Comparison of ENCODE assay signal across 25 mouse cellular contexts in the genomic region with DNA sequence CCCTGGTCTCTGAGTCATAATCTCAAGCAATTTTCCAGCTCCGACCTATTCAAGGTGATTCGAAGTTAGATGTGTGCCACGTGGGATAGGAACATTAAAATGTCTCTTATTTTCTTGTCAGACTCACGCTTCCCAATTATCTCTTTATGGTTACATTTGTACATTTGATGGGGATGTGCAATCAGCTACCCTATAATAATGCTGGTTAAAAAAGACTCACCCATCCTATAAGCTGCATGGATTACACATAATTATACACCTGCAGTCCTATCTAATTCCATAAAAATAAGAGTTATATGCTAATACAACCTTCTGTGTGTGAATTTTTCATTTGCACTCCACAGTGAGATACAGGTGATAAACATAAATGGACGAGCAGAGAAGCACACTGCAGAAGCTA. TPM values are rescaled to one million over a fixed set of nuclear protein-coding genes. Genes with fewer than 3 reads are reported as not detected.
A peak's percentile ranks its signal among the peaks of the same experiment; 100 is the strongest.
DNase-seq lines count a peak whose midpoint lies in the region; ATAC-seq and TF ChIP-seq lines count a peak whose summit lies in the region.
"Had no signal": no experiment of that assay in that cellular context is flagged by ENCODE, and none has a peak within 500 bp of the region (broad histone marks: within the 10 kb centered on the region; RNA-seq: fewer than 3 reads in every experiment).

No protein-coding gene starts in this region.

- no peak for TF ChIP-seq CTCF in forebrain, postnatal 0 days (IDR thresholded peaks at IDR 0.05; ENCODE audit: low read depth)
- TF ChIP-seq CTCF in brain, embryonic 14.5 days (IDR thresholded peaks at IDR 0.05; ENCODE audit: borderline replicate concordance, extremely low read depth, insufficient read depth, insufficient read length), result no peak

- peak; percentile 54; the same call in 1 of the 2 replicates for ATAC-seq in forebrain, embryonic 16.5 days
- ATAC-seq in forebrain, embryonic 13.5 days, result no peak
- peak; percentile 55; the same call in 1 of the 2 replicates for ATAC-seq in forebrain, postnatal 0 days
- ATAC-seq in forebrain, embryonic 12.5 days (ENCODE audit: low FRiP score), result no peak
- ATAC-seq: activated CD4-positive, CD25-positive, alpha-beta regulatory T cell, adult 4 months; CD4-positive, CD25-positive, alpha-beta regulatory T cell, adult 4 months; Patski had no signal

- no peak overlapping the region for H3K4me2 ChIP-seq in forebrain, embryonic 16.5 days (ENCODE audit: low read length)
- no peak overlapping the region for H3K4me2 ChIP-seq in forebrain, embryonic 13.5 days
- H3K4me2 ChIP-seq in forebrain, postnatal 0 days (ENCODE audit: low read depth), result no peak overlapping the region
- no peak overlapping the region for H3K4me2 ChIP-seq in forebrain, embryonic 12.5 days

- H3K27me3 ChIP-seq in forebrain, embryonic 16.5 days (replicated peaks; ENCODE audit: control insufficient read depth, insufficient read depth, low read length), result no peaks in the 10 kb centered on the region
- no peaks in the 10 kb centered on the region for H3K27me3 ChIP-seq in forebrain, embryonic 13.5 days
- no peaks in the 10 kb centered on the region for H3K27me3 ChIP-seq in forebrain, postnatal 0 days (ENCODE audit: insufficient read depth, low read length)
- H3K27me3 ChIP-seq in forebrain, embryonic 12.5 days, result no peaks in the 10 kb centered on the region
- H3K27me3 ChIP-seq: CH12.LX had no signal

- TF ChIP-seq POLR2A in brain, embryonic 14.5 days (IDR thresholded peaks at IDR 0.05; ENCODE audit: borderline replicate concordance, extremely low read depth, insufficient read depth, insufficient read length, poor library complexity, severe bottlenecking), result no peak

- no peaks in the 10 kb centered on the region for H3K9me3 ChIP-seq in forebrain, embryonic 16.5 days (ENCODE audit: control insufficient read depth, low read length)
- no peaks in the 10 kb centered on the region for H3K9me3 ChIP-seq in forebrain, embryonic 13.5 days (replicated peaks)
- H3K9me3 ChIP-seq in forebrain, postnatal 0 days (ENCODE audit: low read length), result no peaks in the 10 kb centered on the region
- no peaks in the 10 kb centered on the region for H3K9me3 ChIP-seq in forebrain, embryonic 12.5 days
- H3K9me3 ChIP-seq: G1E had no signal

- WGBS in forebrain, embryonic 16.5 days, result 72% methylated on average over 5 of the region's 5 CpGs
- 79% methylated on average over 5 of the region's 5 CpGs for WGBS in forebrain, embryonic 13.5 days
- WGBS in forebrain, postnatal 0 days, result 82% methylated on average over 5 of the region's 5 CpGs
- 78% methylated on average over 5 of the region's 5 CpGs for WGBS in forebrain, embryonic 12.5 days

- H3K4me1 ChIP-seq in forebrain, embryonic 16.5 days (replicated peaks; ENCODE audit: control insufficient read depth, insufficient read depth, low read length), result no peaks in the 10 kb centered on the region
- no peaks in the 10 kb centered on the region for H3K4me1 ChIP-seq in forebrain, embryonic 13.5 days
- H3K4me1 ChIP-seq in forebrain, postnatal 0 days (ENCODE audit: insufficient read depth), result no peaks in the 10 kb centered on the region
- no peaks in the 10 kb centered on the region for H3K4me1 ChIP-seq in forebrain, embryonic 12.5 days

- H3K4me3 ChIP-seq in forebrain, embryonic 16.5 days (replicated peaks; ENCODE audit: low read length), result no peak overlapping the region
- no peak overlapping the region for H3K4me3 ChIP-seq in forebrain, embryonic 13.5 days
- no peak overlapping the region for H3K4me3 ChIP-seq in forebrain, postnatal 0 days (ENCODE audit: low read depth, low read length)
- H3K4me3 ChIP-seq in forebrain, embryonic 12.5 days (replicated peaks), result no peak overlapping the region

- no peak overlapping the region for H3K27ac ChIP-seq in forebrain, embryonic 16.5 days (ENCODE audit: low read length)
- H3K27ac ChIP-seq in forebrain, embryonic 13.5 days, result no peak overlapping the region
- H3K27ac ChIP-seq in forebrain, postnatal 0 days (ENCODE audit: low read depth, low read length), result no peak overlapping the region
- H3K27ac ChIP-seq in forebrain, embryonic 12.5 days, result no peak overlapping the region

- H3K9ac ChIP-seq in forebrain, embryonic 16.5 days (replicated peaks; ENCODE audit: low read depth, low read length), result no peak overlapping the region
- H3K9ac ChIP-seq in forebrain, embryonic 13.5 days, result no peak overlapping the region
- H3K9ac ChIP-seq in forebrain, postnatal 0 days, result no peak overlapping the region
- H3K9ac ChIP-seq in forebrain, embryonic 12.5 days, result no peak overlapping the region

- DNase-seq in forebrain, postnatal 0 days, result no peak
- peak; percentile 54 for DNase-seq in brain, adult 2 months (ENCODE audit: low read depth, low spot score)
- DNase-seq in brain, embryonic 14.5 days (ENCODE audit: low read depth), result peak; percentile 34
- DNase-seq in thymus, postnatal 25 days, result no peak
- DNase-seq in right cerebral cortex, postnatal 25 days, result no peak
- DNase-seq: adrenal gland, adult 2 months; adrenal gland, adult 8-10 months; adrenal gland, postnatal 10 days; adrenal gland, postnatal 14 days; adrenal gland, postnatal 25 days; adrenal gland, postnatal 36 days; B cell, adult 2 months; cerebellum, adult 11 months; cerebellum, adult 11-12 months; cerebellum, adult 18-20 months; cerebellum, adult 2 months had no signal

- no peaks in the 10 kb centered on the region for H3K36me3 ChIP-seq in forebrain, embryonic 16.5 days (ENCODE audit: control insufficient read depth, insufficient read depth)
- H3K36me3 ChIP-seq in forebrain, embryonic 13.5 days (ENCODE audit: poor library complexity, severe bottlenecking), result no peaks in the 10 kb centered on the region
- no peaks in the 10 kb centered on the region for H3K36me3 ChIP-seq in forebrain, postnatal 0 days (ENCODE audit: insufficient read depth)
- H3K36me3 ChIP-seq in forebrain, embryonic 12.5 days (replicated peaks), result no peaks in the 10 kb centered on the region
- H3K36me3 ChIP-seq: G1E had no signal

RNA-seq across cellular contexts. Expression of a gene that starts 52.9 kb away (rescaled TPM):
- polyA plus RNA-seq in forebrain, embryonic 16.5 days (2015; fragmentation: Nextera tagmentation; extraction: Ambion mirVana), result 0.52 and 0.63 TPM in 2 replicates
- polyA plus RNA-seq in forebrain, embryonic 13.5 days (2015; fragmentation: Nextera tagmentation; extraction: Ambion mirVana), result 0.08 and 0.39 TPM in 2 replicates
- total RNA-seq in forebrain, postnatal 0 days (2014; rRNA removed), result 0.24 and 0.77 TPM in 2 replicates
- 0.14 and 0.31 TPM in 2 replicates for polyA plus RNA-seq in forebrain, postnatal 0 days (2015; fragmentation: Nextera tagmentation; extraction: Ambion mirVana)
- 0.27 and 0.29 TPM in 2 replicates for polyA plus RNA-seq in forebrain, embryonic 12.5 days (2016; fragmentation: Nextera tagmentation; extraction: Ambion mirVana)
- polyA plus RNA-seq in brain, embryonic 14.5 days (2012; rRNA removed), result 0.26 and 0.55 TPM in 2 replicates
- total RNA-seq: MEL had no signal
- polyA plus RNA-seq: G1E, Patski had no signal

Comparison
In these comparisons a context has a peak if more than half of its experiments do, and no peak if none do; other contexts are left out.
1. ATAC-seq: peak in forebrain, embryonic 16.5 days (single experiment) and forebrain, postnatal 0 days (single experiment); none in forebrain, embryonic 13.5 days (single experiment) and forebrain, embryonic 12.5 days (single experiment).
2. DNase-seq: peak in brain, adult 2 months (single experiment) and brain, embryonic 14.5 days (single experiment); none in forebrain, postnatal 0 days (single experiment), thymus, postnatal 25 days (single experiment) and right cerebral cortex, postnatal 25 days (single experiment).